Mouse (Mus musculus): Measurements from ENCODE around the gene Gm11444.

Gm11444 gene

GRCm38 (mm10) chr11:85835001-85835752 lies 15.0 kb downstream of the Gm11444 start:
- DNase-seq, result no peak

DNA sequence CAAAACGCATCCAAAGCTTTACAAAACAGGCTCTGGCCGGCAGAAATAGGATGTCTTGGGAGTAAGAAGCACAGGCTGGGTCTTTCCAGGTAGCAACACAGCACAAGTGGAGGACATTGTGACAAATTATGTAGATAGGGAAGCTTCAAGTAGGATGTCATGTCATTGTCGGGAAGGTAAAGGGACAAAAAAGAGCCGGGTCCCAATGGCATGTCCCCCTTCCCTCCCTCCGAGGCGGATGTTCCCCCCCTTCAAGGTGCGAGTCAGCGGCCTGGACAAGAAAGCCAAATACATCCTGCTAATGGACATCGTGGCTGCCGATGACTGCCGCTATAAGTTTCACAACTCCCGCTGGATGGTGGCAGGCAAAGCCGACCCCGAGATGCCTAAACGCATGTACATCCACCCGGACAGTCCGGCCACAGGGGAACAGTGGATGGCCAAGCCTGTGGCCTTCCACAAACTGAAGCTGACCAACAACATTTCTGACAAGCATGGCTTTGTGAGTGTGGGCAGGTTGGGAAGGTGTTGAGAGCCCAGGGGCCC lies 15.7 kb downstream of the Gm11444 start:
- DNase-seq, result no peak

- DNase-seq, result no peak
Measured at GRCm38 (mm10) chr11:85833761-85834385, 16.3 kb downstream of the Gm11444 start.

GRCm38 (mm10) chr11:85833081-85833521 lies 17.0 kb downstream of the Gm11444 start:
- DNase-seq, result no peak

DNA sequence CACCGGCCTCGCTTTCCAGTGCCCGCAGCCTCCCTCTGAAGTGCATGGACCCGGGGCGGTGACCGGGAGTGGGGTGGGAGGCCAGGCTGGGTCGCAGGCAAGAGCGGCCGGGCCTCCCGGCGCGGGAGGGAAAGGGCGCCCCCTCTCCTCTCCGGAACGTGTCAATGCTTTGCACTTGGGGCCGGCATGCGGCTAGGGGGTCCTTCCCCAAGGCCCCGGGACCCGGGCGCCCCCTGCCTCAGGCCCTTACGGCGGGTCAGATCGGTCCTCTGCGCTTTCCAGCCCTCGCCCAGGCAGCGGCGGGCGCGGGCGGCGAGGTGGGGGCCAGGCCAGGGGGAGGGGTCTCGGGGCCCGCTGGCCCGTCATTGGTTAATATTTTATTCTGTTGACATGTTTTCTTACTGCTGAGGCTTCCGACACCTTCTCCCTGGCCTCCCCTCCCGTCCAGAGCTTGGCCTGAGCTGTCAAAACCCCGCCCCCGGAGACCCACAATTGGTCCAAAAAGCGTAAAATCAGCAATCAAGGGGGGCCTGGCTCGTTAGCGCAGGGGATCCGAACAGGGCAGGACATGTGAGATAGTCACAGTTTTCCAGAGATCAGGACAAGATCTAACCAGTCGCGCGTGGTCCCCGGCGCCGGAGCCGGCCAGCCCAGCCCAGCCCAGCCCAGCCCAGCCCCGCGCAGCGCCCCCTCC lies 17.8 kb downstream of the Gm11444 start, which contains the start of gene Tbx2:
Tbx2 (plus strand) TSS at position 321 of the 694 bp plus-strand sequence.
- DNase-seq, result no peak

GRCm38 (mm10) chr11:85831656-85832230 lies 18.4 kb downstream of the Gm11444 start:
- no peak for DNase-seq

GRCm38 (mm10) chr11:85830901-85831341 lies 19.2 kb downstream of the Gm11444 start:
- no peak for DNase-seq

GRCm38 (mm10) chr11:85829520-85830440 lies 20.4 kb downstream of the Gm11444 start:
- DNase-seq, result no peak

DNA sequence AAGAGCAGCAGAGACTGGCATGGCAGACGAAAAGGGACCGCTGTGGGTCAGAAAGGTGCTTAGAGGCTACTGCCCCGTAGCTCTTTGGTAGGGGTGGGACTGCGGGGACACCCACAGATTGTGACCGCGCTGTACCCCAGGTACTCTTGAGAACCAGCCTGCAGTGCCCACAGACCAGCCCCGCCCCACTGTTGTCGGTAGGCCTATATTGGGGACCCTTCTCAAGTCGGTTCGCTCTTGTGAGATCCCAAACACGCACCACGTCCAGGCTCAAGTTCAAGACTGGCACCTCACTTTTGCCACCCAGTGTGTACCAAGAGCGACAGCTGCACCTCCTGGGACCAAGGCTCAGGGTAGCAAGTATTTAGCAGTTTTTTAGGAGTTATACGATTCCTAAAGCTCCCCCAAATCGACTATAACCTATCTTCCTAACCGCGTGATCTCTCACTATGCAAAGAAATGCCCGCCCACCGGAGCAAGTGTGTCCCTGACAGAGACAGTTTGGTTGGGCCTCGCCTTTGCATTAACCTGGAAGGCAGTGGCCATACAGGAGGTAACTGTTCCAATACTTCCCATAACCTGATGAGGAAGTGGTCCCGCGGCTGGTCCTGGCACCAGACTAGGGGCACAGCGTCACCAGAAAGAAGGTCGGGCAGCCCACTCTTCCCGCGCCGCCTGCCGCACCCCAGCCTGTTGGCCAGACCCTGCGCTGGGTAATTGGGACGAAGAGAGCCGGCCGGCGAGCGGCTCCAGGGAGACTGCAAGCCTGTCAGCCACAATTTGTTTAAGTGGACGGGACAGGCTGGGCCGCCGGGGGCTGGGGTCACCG lies 21.2 kb downstream of the Gm11444 start:
- DNase-seq, result no peak

DNA sequence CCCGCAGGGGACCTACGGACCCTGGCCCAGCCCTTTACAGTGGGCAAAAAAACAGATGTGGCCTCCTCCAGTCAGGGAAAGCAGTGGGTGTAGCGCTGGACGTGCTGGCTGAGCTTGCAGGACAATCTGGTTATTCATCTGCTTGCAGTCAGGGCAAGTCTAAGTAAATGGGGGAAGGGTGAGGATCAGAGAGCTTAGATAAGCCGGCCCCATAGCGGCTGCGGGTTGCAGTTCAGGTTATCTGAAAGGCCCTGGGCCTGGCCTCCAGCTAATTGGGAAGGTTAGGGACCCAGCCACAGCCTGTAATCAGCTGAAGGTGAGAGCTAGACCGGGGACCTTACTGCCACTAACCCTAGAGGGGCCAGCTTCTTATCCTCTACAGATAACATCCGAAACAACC lies 22.8 kb downstream of the Gm11444 start:
- DNase-seq, result no peak

- no peak for DNase-seq
Measured at GRCm38 (mm10) chr11:85825823-85826222, 24.3 kb downstream of the Gm11444 start.

DNA sequence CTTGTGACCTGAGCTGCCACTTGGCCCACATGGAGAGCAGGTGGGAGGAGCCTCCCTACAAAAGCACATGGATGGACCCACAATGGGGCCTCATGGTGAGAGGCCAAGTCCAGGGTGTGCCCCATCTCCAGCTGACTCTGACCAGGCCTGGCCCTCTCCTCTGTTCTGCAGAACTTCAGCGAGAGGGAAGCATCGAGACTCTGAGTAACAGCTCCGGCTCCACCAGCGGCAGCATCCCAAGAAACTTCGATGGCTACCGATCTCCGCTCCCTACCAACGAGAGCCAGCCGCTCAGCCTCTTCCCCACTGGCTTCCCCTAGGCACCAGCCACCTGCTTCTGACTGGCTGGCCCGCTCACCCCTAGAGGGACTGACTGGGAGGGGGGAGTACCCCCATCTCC lies 25.1 kb downstream of the Gm11444 start:
- DNase-seq, result no peak

DNA sequence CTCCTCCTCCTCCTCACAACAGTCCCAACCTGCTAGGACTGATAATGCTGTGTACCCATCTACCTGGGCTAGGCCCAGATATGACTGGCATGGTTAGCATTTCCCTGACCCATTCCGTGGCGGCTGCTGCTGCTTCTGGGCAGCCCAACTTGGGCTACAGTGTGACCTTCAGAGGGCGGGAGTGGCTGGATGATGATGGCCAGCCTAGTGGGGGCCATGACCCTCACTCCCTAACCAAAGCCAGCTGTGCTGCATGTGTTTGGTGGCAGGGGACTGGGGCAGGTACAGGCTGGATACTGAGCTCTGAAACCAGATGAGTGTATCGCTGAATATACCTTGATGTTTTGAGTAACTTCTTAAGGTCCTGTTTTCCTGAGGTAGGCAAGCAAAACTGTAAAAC lies 26.3 kb downstream of the Gm11444 start:
- no peak for DNase-seq

DNA sequence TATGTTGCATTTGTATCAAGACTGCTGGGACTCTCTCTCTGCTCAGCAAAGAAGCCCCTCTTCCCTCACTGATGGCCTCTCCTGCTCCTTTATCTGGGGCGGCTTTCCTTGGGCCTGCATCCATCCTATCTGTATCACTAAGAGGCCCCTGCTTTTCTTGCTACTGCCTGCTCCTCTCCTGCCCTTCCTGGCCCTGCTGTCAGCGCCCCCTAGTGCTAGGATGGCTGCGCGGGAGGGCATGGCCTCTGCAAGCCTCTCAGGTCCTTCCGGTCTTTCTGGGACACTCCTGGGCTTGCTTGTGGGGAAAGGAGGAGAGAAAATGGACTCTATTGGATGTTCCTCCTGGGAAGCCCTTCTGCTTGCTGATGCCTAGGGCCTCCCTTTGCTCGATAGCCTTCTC lies 27.0 kb downstream of the Gm11444 start:
- DNase-seq, result peak; percentile 62 to 69

DNA sequence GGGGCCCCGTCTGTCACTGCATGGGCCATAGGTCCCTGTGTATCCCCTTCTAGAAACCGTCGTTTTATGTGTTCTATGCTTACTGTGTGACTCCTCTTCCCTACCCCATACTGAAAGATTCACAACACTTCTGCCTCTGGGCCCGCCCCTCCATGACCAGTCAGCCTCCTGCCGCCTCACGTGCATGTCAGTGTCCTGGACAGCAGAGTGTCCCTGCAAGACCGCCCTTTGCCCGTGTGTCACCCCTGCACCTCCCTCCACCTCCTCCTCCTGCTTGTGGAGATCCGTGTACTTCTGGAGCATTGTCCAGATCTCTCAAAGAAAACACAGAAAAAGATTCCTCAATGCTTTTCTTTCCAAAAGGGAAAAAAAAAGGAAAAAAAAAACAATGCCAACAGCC lies 28.5 kb downstream of the Gm11444 start:
- no peak for DNase-seq

DNA sequence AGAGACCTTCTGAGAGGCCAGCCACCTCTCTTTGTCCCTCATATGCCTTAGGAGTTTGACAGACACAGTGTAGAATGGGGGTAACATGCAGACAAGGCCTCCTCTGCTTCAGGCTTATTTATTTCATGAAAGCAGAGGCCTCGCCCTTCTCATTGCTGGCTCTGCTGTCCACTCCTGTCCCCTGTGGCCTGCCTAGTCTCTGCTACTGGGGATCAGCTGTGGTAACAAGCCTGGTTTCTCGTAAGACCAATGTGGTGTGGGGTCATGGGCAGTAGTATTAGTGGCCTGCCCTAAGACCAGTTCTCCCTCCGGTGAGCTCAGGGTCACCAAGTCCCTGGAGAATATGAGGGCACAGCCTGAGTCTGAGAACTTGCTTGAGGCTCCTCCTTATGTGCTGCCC lies 29.2 kb downstream of the Gm11444 start:
- no peak for DNase-seq

DNA sequence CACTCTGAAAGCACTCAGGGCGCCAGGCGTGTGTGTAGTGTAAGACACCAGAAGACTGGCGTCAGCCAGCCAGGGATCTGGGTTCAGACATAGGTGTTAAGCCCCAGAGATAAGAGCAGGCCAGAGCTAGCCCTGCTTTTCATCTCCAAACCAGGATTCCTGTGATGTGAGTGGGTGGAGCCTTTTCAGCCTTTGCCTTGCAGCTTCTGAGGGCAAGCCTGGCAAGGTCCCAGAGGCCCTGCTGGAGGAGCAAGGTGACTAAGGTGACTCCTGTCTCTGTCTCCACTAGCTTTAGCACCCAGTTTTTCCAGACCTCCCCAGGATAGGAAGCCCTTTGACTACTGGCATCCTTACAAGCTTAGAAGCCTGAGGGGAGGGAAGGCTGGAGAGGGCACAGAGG lies 31.7 kb downstream of the Gm11444 start:
- DNase-seq, result no peak

- no peak for DNase-seq
Measured at GRCm38 (mm10) chr11:85816471-85816870, 33.7 kb downstream of the Gm11444 start.

GRCm38 (mm10) chr11:85814678-85815077 lies 35.5 kb downstream of the Gm11444 start:
- DNase-seq, result no peak

GRCm38 (mm10) chr11:85812201-85812966 lies 37.7 kb downstream of the Gm11444 start:
- no peak for DNase-seq

All from cerebellum, adult 18-20 months (tissue).